Mouse (Mus musculus) brain, embryonic 14.5 days (tissue): Measurements from ENCODE around the gene Abcc1.

Source experiments
- CTCF ChIP-seq: fragments of 200-500 bp; IDR thresholded peaks from 2 replicates; pipeline ENCODE4 v1.5.1; 2012; ENCODE audit warnings: inconsistent platforms, mild to moderate bottlenecking, moderate library complexity, borderline replicate concordance; ENCODE audit not compliant: insufficient read depth, insufficient read length; ENCODE audit errors: extremely low read depth
- POLR2A ChIP-seq: fragments of 200-500 bp; IDR thresholded peaks from 2 replicates; pipeline ENCODE4 v1.6.1; 2012; ENCODE audit warnings: mild to moderate bottlenecking, inconsistent platforms, borderline replicate concordance; ENCODE audit not compliant: poor library complexity, insufficient read depth, insufficient read length, severe bottlenecking; ENCODE audit errors: extremely low read depth

GRCm38 (mm10) chr16:14365457-14365856 is 4.1 kb downstream of the Abcc1 start:
- TF ChIP-seq POLR2A (no peak), CTCF (no peak)
